Mouse (Mus musculus) spleen, adult 2 months (tissue): ENCODE data around the gene Arhgap44. TPM values are rescaled to one million over a fixed set of nuclear protein-coding genes. Genes with fewer than 3 reads are reported as not detected.

Experiments used
- DNase-seq, 2 experiments: peaks; one replicate each; pipeline versions ENCODE4 v3.0.0 to v3.0.0-alpha.2; 2012 to 2021; ENCODE audit warnings: low spot score in 2 of 2, low read depth in 1 of 2
- H3K27ac ChIP-seq: fragments of 200-500 bp; 2 replicates; pipeline ENCODE4 v1.5.1; 2012; ENCODE audit warnings: low read length, inconsistent platforms; ENCODE audit not compliant: insufficient read depth
- H3K27me3 ChIP-seq: fragments of 200-500 bp; 2 replicates; pipeline ENCODE4 v1.6.1; 2012; ENCODE audit warnings: mild to moderate bottlenecking, moderate library complexity, low read length, inconsistent platforms; ENCODE audit not compliant: control insufficient read depth, insufficient read depth
- H3K36me3 ChIP-seq: fragments of 200-500 bp; 2 replicates; pipeline ENCODE4 v1.6.1; 2012; ENCODE audit warnings: mild to moderate bottlenecking, low read length, inconsistent platforms; ENCODE audit not compliant: control insufficient read depth, insufficient read depth
- H3K4me1 ChIP-seq: fragments of 200-500 bp; 2 replicates; pipeline ENCODE4 v1.6.1; 2011; ENCODE audit warnings: inconsistent platforms; ENCODE audit not compliant: control insufficient read depth, insufficient read depth, insufficient read length
- H3K4me3 ChIP-seq: fragments of 200-500 bp; 2 replicates; pipeline ENCODE4 v1.5.1; 2011; ENCODE audit warnings: mild to moderate bottlenecking, inconsistent platforms; ENCODE audit not compliant: insufficient read depth, insufficient read length; ENCODE audit errors: extremely low read depth
- CTCF ChIP-seq: fragments of 200-500 bp; IDR thresholded peaks from 2 replicates; pipeline ENCODE4 v1.5.1; 2011; ENCODE audit warnings: mild to moderate bottlenecking, inconsistent platforms; ENCODE audit not compliant: insufficient read depth, insufficient read length, insufficient replicate concordance; ENCODE audit errors: extremely low read depth
- POLR2A ChIP-seq: fragments of 200-500 bp; IDR thresholded peaks from 2 replicates; pipeline ENCODE4 v1.6.1; 2011; ENCODE audit warnings: low read depth, low read length, inconsistent platforms
- WGBS: fragments of 180-500 bp; shearing (Covaris S2); methylation state at CpG from one replicate; pipeline ENCODE4 v1.1.7; 2018; 5-methylcytosine and 5-hydroxymethylcytosine counted together
- polyA plus RNA-seq: library from polyadenylated mRNA; depleted of rRNA; stranded (reverse); fragments of >200 nt; gene quantifications from 2 replicates; pipeline ENCODE4 v1.2.3, GENCODE M21; 2012

Arhgap44 gene
- polyA plus RNA-seq, 1 experiment, result 0.35 TPM

DNA sequence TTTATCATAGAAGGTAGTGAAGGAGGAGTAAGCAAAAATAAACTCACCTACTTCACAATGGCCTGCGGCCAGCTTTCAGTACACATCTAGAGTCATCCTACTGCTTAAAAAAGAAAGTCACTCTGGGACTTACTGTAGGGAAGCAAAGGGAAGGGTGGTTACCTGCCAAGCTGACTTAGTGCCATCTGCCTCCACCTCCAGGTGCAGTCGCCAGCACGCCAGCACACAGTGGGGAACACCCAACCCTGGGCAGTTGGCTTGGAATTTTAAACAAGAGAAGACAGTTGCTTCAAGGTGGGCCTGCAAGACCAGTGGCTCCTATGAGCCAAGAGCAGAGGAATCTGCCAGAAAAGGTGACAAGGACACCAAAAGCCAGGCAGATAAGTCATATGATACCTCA is 58.7 kb downstream of the Arhgap44 start:
- no peak for TF ChIP-seq CTCF
- TF ChIP-seq POLR2A, result no peak
- 94% methylated on average over 3 of the region's 3 CpGs for WGBS
- H3K36me3 ChIP-seq, result no peaks in the 10 kb centered on the region
- no peaks in the 10 kb centered on the region for H3K27me3 ChIP-seq
- DNase-seq, result no peak
- no peak overlapping the region for H3K4me3 ChIP-seq
- H3K27ac ChIP-seq, result no peak overlapping the region
- no peaks in the 10 kb centered on the region for H3K4me1 ChIP-seq

- H3K4me3 ChIP-seq, result no peak overlapping the region
- 72% methylated on average over 11 of the region's 11 CpGs for WGBS
- TF ChIP-seq CTCF (no peak), POLR2A (no peak)
- DNase-seq, result no peak
- H3K27ac ChIP-seq, result no peak overlapping the region
- no peaks in the 10 kb centered on the region for H3K4me1 ChIP-seq
- no peaks in the 10 kb centered on the region for H3K27me3 ChIP-seq
- H3K36me3 ChIP-seq, result no peaks in the 10 kb centered on the region
These were observed 61.6 kb downstream of the Arhgap44 start for GRCm38 (mm10) chr11:65101206-65101605.

DNA sequence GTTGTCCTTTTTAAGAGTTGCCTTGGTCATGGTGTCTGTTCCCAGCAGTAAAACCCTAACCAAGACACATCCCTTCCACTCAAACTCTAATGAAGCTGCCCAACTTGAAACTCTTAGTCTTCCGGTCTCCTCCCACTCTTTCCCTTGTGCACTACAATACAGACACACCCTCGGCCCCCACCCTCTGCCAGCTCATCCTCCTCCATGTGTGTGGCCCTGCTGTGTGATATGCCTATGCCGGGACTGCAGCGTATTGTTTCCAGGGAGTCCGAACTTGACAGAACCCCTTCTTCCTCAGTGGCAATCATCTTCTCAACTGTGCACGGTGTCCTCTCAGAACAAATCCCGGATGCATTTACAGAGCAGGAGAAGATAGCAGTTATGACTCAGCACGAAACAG is 62.7 kb downstream of the Arhgap44 start:
- no peak for TF ChIP-seq CTCF
- no peak for TF ChIP-seq POLR2A

DNA sequence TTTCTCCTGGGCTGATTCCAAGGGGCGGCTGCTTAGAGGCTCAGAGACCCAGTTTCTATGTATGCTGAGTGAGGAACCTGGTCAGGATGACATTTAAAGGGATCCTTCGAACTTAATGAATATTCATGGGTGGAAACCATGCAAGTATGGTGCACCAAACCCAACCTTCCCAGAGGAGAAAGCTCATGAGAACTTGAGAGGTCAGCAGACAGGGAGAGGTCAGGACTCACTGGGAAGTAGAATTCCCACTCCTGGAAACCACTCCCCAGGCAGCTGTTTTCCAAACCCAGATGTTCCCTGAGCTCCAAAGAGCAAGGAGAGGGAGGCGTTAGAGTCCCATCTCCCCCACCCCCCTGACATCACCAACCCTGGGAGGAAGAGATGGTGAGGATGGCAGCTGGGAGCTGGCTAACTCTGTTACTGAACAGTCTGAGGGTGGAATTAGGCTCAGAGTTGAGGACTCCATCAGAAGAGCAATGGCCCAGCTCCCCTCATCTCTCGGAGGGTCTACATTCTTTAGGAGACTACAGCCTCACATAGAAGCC is 65.2 kb downstream of the Arhgap44 start:
- H3K27me3 ChIP-seq, result no peaks in the 10 kb centered on the region
- H3K4me3 ChIP-seq, result no peak overlapping the region
- no peak for DNase-seq
- 78% methylated on average over 4 of the region's 4 CpGs for WGBS
- no peaks in the 10 kb centered on the region for H3K36me3 ChIP-seq
- no peak for TF ChIP-seq CTCF
- TF ChIP-seq POLR2A, result no peak
- H3K27ac ChIP-seq, result no peak overlapping the region
- H3K4me1 ChIP-seq, result no peaks in the 10 kb centered on the region

More for the DNA sequence above, 62.7 kb downstream of the Arhgap44 start:
- H3K27me3 ChIP-seq, result no peaks in the 10 kb centered on the region
- WGBS, result 82% methylated on average over 8 of the region's 8 CpGs
- H3K36me3 ChIP-seq, result no peaks in the 10 kb centered on the region
- H3K4me3 ChIP-seq, result no peak overlapping the region
- no peak overlapping the region for H3K27ac ChIP-seq
- no peaks in the 10 kb centered on the region for H3K4me1 ChIP-seq
- DNase-seq, result no peak

GRCm38 (mm10) chr11:65096866-65097265 is 65.9 kb downstream of the Arhgap44 start:
- 89% methylated on average over 5 of the region's 5 CpGs for WGBS

DNA sequence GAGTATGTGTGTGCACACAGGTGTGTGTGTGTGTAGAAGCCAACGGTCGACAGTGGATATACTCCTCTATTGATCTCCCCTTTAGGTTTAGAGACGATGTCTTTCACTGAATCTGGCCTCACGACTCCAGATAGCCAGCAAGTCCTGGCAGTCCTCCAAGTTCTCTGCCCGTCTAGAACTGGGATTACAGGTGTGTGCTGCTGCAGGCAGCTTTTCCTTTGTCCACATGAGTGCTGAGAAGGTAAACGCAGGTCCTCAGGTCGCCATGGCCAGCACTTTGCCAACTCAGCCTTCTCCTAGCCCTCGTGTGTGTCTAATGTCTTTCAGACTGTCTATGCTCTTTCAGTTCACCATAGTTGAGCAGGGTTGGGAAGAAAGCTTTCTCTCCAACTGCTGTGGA is 69.9 kb downstream of the Arhgap44 start:
- Histone ChIP-seq H3K36me3 (no peaks in the 10 kb centered on the region), H3K4me1 (no peaks in the 10 kb centered on the region), H3K27me3 (no peaks in the 10 kb centered on the region), H3K4me3 (no peak overlapping the region), H3K27ac (no peak overlapping the region)
- TF ChIP-seq POLR2A, result no peak
- no peak for TF ChIP-seq CTCF
- WGBS, result 85% methylated on average over 8 of the region's 8 CpGs
- no peak for DNase-seq

More at GRCm38 (mm10) chr11:65096866-65097265, 65.9 kb downstream of the Arhgap44 start:
- no peaks in the 10 kb centered on the region for H3K27me3 ChIP-seq
- no peak overlapping the region for H3K4me3 ChIP-seq
- H3K4me1 ChIP-seq, result no peaks in the 10 kb centered on the region
- no peak overlapping the region for H3K27ac ChIP-seq
- TF ChIP-seq POLR2A, result no peak
- TF ChIP-seq CTCF, result no peak
- H3K36me3 ChIP-seq, result no peaks in the 10 kb centered on the region
- DNase-seq, result no peak

DNA sequence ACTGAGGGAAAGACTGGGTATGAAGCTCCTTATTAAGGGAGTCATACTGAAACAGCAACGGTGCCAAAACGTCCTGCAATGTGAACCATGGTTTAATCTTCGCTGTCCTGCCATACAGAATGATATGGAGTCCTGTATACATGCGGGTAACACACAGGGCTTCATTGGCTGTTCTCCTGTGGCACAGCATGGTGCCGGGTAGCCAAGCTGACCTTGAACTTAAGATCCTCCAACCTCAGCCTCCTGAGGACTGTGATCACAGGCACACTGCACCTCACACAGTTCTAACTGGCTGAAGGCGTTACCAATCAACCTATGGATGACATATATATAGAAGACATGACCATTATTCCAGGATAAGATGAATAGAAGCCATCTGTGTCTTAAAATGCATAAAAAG is 72.4 kb downstream of the Arhgap44 start:
- TF ChIP-seq POLR2A (no peak), CTCF (no peak)
- Histone ChIP-seq H3K27ac (no peak overlapping the region), H3K4me1 (no peaks in the 10 kb centered on the region), H3K36me3 (no peaks in the 10 kb centered on the region), H3K27me3 (no peaks in the 10 kb centered on the region), H3K4me3 (no peak overlapping the region)
- WGBS, result 85% methylated on average over 6 of the region's 6 CpGs
- DNase-seq, result no peak

GRCm38 (mm10) chr11:65089982-65090381 is 72.8 kb downstream of the Arhgap44 start:
- 60% methylated on average over 3 of the region's 3 CpGs for WGBS
- DNase-seq, result no peak
- no peak overlapping the region for H3K4me3 ChIP-seq

More at GRCm38 (mm10) chr11:65089982-65090381, 72.8 kb downstream of the Arhgap44 start:
- Histone ChIP-seq H3K27me3 (no peaks in the 10 kb centered on the region), H3K27ac (no peak overlapping the region), H3K36me3 (no peaks in the 10 kb centered on the region), H3K4me1 (no peaks in the 10 kb centered on the region)
- TF ChIP-seq CTCF (no peak), POLR2A (no peak)
